Mouse (Mus musculus): Measurements from ENCODE around the gene Jazf1. TPM values are rescaled to one million over a fixed set of nuclear protein-coding genes. Genes with fewer than 3 reads are reported as not detected.

Gene Jazf1
- polyA plus RNA-seq, 1 experiment: 8.8 TPM

DNA sequence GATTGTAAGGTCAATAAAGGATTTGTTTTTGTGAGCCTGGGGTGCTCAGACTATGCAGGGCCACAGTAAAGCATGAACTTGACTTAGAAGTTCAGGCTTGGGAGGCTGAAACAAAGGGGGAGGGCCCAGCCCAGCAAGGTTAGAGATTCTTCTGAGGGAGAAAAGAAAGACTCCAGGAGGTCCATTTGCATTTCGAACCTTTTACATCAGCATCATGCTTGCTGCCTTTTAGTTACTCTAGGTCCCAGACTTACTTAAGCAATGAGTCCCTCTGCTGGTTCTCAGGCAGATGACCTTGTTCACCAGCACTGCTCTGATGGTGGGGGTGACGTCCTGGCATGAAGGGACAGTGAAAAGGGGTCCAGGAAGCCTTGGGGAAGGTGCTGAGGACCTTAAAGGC is 197.1 kb downstream of the Jazf1 start:
- no peaks in the 10 kb centered on the region for H3K4me1 ChIP-seq (ENCODE audit: control insufficient read depth, insufficient read depth, low read length)
- no peak overlapping the region for H3K27ac ChIP-seq (ENCODE audit: insufficient read depth, low read length)
- TF ChIP-seq POLR2A (IDR thresholded peaks at IDR 0.05; ENCODE audit: low read depth, low read length) (no peak), CTCF (IDR thresholded peaks at IDR 0.05; ENCODE audit: borderline replicate concordance, insufficient read depth, low read length) (no peak)
- H3K4me3 ChIP-seq (ENCODE audit: insufficient read depth, low read length): no peak overlapping the region

DNA sequence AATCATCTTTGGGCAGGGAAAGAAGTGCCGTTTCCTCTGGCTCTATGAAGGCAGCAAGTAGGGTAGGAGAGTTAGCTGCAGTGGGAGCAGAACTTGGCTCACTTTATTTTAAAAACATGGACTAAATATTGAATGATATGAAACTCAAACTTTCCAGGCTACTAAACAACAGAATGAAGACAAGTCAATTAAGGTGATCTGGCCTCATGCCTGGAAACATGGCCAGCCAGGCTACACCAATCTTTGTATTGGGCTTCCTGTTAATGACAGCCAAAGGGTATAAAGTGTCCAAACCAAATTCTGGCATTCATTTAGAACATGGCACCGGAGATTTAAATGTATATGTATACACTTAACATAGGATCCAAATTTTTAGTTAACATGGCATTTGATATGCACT is 199.2 kb downstream of the Jazf1 start:
- no peaks in the 10 kb centered on the region for H3K4me1 ChIP-seq (ENCODE audit: control insufficient read depth, insufficient read depth, low read length)
- TF ChIP-seq CTCF (IDR thresholded peaks at IDR 0.05; ENCODE audit: borderline replicate concordance, insufficient read depth, low read length): no peak
- no peak for TF ChIP-seq POLR2A (IDR thresholded peaks at IDR 0.05; ENCODE audit: low read depth, low read length)

DNA sequence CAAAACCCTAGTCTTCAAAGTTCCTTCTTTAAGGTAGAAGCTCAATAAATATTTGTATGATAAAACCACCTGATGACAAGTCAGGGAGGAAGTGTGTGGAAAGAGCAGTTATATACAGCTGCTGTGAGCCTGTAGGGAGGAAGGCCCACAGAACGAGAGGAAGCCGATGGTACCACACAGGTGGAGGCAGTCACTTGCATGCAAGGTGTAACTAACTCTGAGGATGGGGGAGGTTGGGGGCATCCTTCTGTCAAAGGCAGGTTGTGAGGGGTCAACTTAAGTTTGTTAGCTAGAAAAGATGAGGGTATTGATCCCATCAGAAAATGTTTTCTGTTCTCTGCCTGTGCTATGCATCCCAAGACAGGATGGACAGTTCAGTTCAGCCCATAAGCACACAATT is 200.1 kb downstream of the Jazf1 start:
- TF ChIP-seq POLR2A (IDR thresholded peaks at IDR 0.05; ENCODE audit: low read depth, low read length) (no peak), CTCF (IDR thresholded peaks at IDR 0.05; ENCODE audit: borderline replicate concordance, insufficient read depth, low read length) (no peak)
- H3K4me3 ChIP-seq (ENCODE audit: insufficient read depth, low read length): no peak overlapping the region
- no peaks in the 10 kb centered on the region for H3K4me1 ChIP-seq (ENCODE audit: control insufficient read depth, insufficient read depth, low read length)
- H3K27ac ChIP-seq (ENCODE audit: insufficient read depth, low read length): no peak overlapping the region

More for the DNA sequence above, 199.2 kb downstream of the Jazf1 start:
- no peak overlapping the region for H3K27ac ChIP-seq (ENCODE audit: insufficient read depth, low read length)
- H3K4me3 ChIP-seq (ENCODE audit: insufficient read depth, low read length): no peak overlapping the region

DNA sequence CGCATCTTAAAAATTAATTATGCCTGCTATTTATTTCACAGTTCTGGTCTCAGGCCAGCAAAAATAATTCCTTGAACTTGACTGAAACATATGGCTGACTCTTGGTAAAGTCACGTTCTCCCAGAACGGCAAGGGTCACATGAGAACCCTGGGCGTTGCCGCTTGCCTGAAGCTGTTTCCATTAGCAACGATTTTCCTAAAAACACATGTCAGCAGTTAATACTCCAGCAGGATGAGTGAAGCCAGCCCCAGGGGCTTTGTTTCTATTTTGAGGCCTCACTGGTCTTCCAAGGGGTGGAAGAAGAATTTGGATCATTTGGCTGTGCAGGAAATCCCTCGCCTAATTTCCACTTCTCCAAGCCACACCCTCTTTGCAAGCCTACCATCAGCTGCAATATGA is 206.5 kb downstream of the Jazf1 start:
- Histone ChIP-seq H3K4me1 (ENCODE audit: control insufficient read depth, insufficient read depth, low read length) (peaks cover 18% of the 10 kb centered on the region), H3K27ac (ENCODE audit: insufficient read depth, low read length) (peak overlapping the region; percentile 55; the same call in 1 of the 2 replicates), H3K4me3 (ENCODE audit: insufficient read depth, low read length) (no peak overlapping the region)
- TF ChIP-seq CTCF (IDR thresholded peaks at IDR 0.05; ENCODE audit: borderline replicate concordance, insufficient read depth, low read length) (no peak), POLR2A (IDR thresholded peaks at IDR 0.05; ENCODE audit: low read depth, low read length) (no peak)

DNA sequence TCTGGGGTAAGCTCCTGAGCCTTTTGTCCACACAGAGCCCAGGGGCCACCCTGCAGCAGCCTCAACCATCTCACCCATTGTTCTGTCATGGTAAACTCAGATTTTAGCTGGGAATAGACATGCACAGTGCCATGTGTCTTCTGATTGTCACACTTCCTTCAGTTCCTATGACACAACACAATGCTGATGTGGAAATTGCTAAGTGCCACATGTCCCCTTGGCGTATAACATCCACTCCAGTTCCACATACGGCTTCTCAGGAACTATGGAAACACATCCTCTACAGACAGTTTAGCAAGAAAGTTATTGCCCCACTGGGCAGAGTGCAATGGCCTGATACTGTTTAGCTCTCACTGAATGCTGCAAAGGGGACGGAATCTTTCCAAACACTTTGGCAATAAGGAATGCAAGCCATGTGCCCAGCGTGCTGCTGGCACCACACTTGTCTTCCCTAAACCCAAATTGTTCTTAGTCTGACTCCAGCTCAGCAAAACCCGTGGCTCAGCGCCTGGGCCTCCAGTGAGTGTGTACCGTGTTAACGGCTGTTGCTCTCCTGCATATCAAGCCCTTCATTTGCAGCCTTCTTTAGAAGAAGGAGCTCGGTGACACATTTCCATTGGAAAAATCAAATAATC is 207.1 kb downstream of the Jazf1 start:
- peak overlapping the region; percentile 55 for H3K27ac ChIP-seq (ENCODE audit: insufficient read depth, low read length)
- H3K4me3 ChIP-seq (ENCODE audit: insufficient read depth, low read length): no peak overlapping the region
- H3K4me1 ChIP-seq (ENCODE audit: control insufficient read depth, insufficient read depth, low read length): peaks cover 18% of the 10 kb centered on the region
- no peak for TF ChIP-seq POLR2A (IDR thresholded peaks at IDR 0.05; ENCODE audit: low read depth, low read length)
- no peak for TF ChIP-seq CTCF (IDR thresholded peaks at IDR 0.05; ENCODE audit: borderline replicate concordance, insufficient read depth, low read length)

DNA sequence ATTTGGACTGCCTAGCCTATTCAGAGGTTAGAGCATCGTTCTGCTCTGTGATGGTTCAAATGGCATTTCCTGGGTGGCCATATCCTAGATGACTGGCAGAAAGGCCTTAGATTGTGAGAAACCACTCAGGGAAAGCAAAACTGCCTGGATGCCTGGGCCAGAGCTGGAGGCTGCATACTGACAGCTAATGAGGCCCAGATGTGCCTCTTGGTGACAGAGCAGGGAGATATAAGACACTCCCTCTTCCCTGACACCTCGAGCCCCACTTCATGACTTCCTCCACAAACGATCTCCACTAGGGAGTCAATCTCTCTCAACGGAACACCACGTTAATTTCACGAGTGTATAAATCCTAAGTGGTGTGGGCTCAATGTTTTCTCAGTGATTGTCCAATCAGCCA is 207.7 kb downstream of the Jazf1 start:
- Histone ChIP-seq H3K27ac (ENCODE audit: insufficient read depth, low read length) (peak overlapping the region; percentile 55), H3K4me3 (ENCODE audit: insufficient read depth, low read length) (no peak overlapping the region), H3K4me1 (ENCODE audit: control insufficient read depth, insufficient read depth, low read length) (peaks cover 18% of the 10 kb centered on the region)
- TF ChIP-seq POLR2A (IDR thresholded peaks at IDR 0.05; ENCODE audit: low read depth, low read length) (no peak), CTCF (IDR thresholded peaks at IDR 0.05; ENCODE audit: borderline replicate concordance, insufficient read depth, low read length) (no peak)

DNA sequence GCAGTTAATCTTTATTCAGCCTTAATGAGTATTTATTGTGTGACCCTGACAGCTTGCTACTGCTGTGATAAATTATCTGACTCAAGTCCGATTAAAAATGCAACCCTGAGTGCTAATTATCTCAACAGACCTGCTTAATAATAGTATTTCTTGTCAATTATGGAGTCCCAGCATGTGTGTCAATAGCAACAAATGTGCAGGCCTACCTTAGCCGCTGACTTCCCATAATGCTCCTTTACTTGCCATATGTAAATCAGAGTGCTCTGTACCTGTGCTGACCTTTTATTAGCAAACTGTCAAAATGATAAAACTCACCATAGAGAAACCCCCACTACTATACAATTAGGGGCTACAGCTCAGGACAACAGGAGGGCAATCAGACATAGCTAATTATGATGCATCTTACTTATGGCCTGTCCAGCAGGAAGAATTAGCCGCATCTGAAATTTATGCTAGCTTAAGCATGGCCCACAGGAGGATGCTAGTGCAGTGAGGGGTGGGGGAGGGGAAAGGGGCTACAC is 209.5 kb downstream of the Jazf1 start:
- TF ChIP-seq POLR2A (IDR thresholded peaks at IDR 0.05; ENCODE audit: low read depth, low read length) (no peak), CTCF (IDR thresholded peaks at IDR 0.05; ENCODE audit: borderline replicate concordance, insufficient read depth, low read length) (no peak)
- H3K4me3 ChIP-seq (ENCODE audit: insufficient read depth, low read length): no peak overlapping the region
- H3K4me1 ChIP-seq (ENCODE audit: control insufficient read depth, insufficient read depth, low read length): peaks cover 18% of the 10 kb centered on the region

DNA sequence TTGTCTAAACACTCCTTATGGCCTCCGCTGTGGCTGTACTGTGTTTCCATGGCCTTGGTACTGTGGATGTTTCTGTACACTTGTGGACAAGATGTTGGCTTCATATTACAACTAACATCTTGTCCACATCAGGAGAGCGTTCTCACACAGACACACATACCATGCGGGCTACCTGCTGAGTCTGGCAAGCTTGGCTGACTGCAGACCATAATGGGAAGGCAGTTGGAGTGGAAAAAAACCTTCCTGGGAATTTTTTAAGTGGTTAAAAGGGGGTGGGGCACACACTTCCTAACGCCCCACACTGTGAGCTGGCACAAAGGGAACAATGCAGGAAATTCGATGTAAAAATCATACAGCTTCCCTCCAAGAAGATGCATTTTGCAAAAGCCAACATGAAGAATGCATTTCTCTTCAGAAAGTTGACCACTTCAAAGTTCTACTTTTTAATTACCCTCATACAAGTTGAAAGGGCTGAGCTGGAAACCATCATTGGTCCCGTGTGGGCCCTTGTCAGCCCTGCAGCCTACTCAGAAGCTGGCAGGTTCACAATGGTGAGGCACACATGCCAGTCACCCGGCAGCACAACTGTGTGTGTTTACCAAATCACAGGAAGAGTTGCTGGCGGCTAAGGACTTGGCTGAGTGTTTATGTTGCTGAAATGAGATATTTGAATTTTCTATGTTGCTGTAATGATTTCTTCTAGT is 215.9 kb downstream of the Jazf1 start:
- no peak overlapping the region for H3K27ac ChIP-seq (ENCODE audit: insufficient read depth, low read length)
- TF ChIP-seq POLR2A (IDR thresholded peaks at IDR 0.05; ENCODE audit: low read depth, low read length): no peak
- TF ChIP-seq CTCF (IDR thresholded peaks at IDR 0.05; ENCODE audit: borderline replicate concordance, insufficient read depth, low read length): no peak
- no peaks in the 10 kb centered on the region for H3K4me1 ChIP-seq (ENCODE audit: control insufficient read depth, insufficient read depth, low read length)
- H3K4me3 ChIP-seq (ENCODE audit: insufficient read depth, low read length): no peak overlapping the region

More for the DNA sequence above, 209.5 kb downstream of the Jazf1 start:
- no peak overlapping the region for H3K27ac ChIP-seq (ENCODE audit: insufficient read depth, low read length)

DNA sequence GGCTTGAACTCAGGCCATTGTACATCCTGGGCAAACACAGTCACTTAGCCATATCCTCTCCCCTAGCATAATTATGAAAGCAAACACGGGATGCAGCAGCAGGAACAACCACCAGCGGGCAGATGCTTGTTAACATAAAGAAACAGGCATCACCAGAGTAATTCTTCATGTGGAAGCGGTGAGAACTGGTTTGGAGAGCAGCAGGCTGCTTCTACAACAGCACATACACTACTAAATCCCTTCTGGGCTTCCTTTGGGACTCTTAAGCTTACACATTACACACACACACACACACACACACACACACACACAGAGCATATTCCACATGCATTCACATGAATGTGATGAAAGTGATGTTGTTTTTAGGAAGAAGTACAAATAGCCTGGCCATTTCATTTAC is 216.5 kb downstream of the Jazf1 start:
- Histone ChIP-seq H3K27ac (ENCODE audit: insufficient read depth, low read length) (no peak overlapping the region), H3K4me3 (ENCODE audit: insufficient read depth, low read length) (no peak overlapping the region), H3K4me1 (ENCODE audit: control insufficient read depth, insufficient read depth, low read length) (no peaks in the 10 kb centered on the region)
- TF ChIP-seq CTCF (IDR thresholded peaks at IDR 0.05; ENCODE audit: borderline replicate concordance, insufficient read depth, low read length): no peak
- no peak for TF ChIP-seq POLR2A (IDR thresholded peaks at IDR 0.05; ENCODE audit: low read depth, low read length)

DNA sequence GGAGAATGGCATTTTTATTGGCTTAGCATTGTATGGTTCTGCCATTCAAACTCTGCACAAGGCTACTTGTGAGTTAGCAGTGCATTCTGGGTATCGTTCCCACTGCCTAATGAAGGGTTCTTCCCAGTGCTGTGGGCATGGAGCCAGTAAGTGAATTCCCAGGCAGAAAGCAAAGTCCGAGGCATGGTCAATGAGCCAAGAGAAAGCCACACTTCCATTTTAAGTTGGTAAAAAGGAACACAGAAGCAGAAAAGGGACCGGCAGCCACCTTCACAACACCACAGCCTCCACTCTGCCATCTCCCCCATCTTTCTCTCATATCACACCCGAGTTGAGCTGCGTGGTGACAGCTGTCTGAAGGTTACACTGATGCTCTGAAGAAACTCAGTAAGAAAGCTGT is 217.4 kb downstream of the Jazf1 start:
- no peak overlapping the region for H3K27ac ChIP-seq (ENCODE audit: insufficient read depth, low read length)
- H3K4me3 ChIP-seq (ENCODE audit: insufficient read depth, low read length): no peak overlapping the region
- peaks cover 2% of the 10 kb centered on the region; the same call in 1 of the 2 replicates for H3K4me1 ChIP-seq (ENCODE audit: control insufficient read depth, insufficient read depth, low read length)
- TF ChIP-seq CTCF (IDR thresholded peaks at IDR 0.05; ENCODE audit: borderline replicate concordance, insufficient read depth, low read length) (no peak), POLR2A (IDR thresholded peaks at IDR 0.05; ENCODE audit: low read depth, low read length) (no peak)

Data from embryonic fibroblast, embryonic 13.5 days (primary cell).